Mouse (Mus musculus) neural tube, embryonic 11.5 days (tissue): ENCODE results near the gene Fhod1. TPM values are rescaled to one million over a fixed set of nuclear protein-coding genes. Genes with fewer than 3 reads are reported as not detected.

Experiments
- ATAC-seq: fragments of 200-750 bp; cut with Nextera tagmentation; 2 replicates; pipeline ENCODE4 v1.8.0; 2017; ENCODE audit warnings: moderate number of reproducible peaks, mild to moderate bottlenecking, moderate TSS enrichment, moderate library complexity; ENCODE audit not compliant: insufficient read depth, low FRiP score, low TSS enrichment
- DNase-seq: peaks from one replicate; pipeline ENCODE4 v3.0.0-alpha.2; 2015; ENCODE audit warnings: low spot score
- H3K27ac ChIP-seq: fragments of 300-500 bp; sonication (generic); 2 replicates; pipeline ENCODE4 v1.5.1; 2014; ENCODE audit warnings: low read depth, mild to moderate bottlenecking, low read length
- H3K27me3 ChIP-seq: fragments of 300-500 bp; sonication (generic); 2 replicates; pipeline ENCODE4 v1.6.1; 2014; ENCODE audit warnings: mild to moderate bottlenecking, low read length, mixed read lengths; ENCODE audit not compliant: control insufficient read depth, insufficient read depth
- H3K36me3 ChIP-seq: fragments of 300-500 bp; sonication (generic); 2 replicates; pipeline ENCODE4 v1.6.1; 2014; ENCODE audit warnings: mild to moderate bottlenecking, low read length, moderate library complexity, mixed read lengths; ENCODE audit not compliant: control insufficient read depth, insufficient read depth
- H3K4me1 ChIP-seq: fragments of 300-500 bp; sonication (generic); 2 replicates; pipeline ENCODE4 v1.6.1; 2014; ENCODE audit warnings: low read length, mixed read lengths; ENCODE audit not compliant: control insufficient read depth, insufficient read depth
- H3K4me2 ChIP-seq: fragments of 300-500 bp; sonication (generic); 2 replicates; pipeline ENCODE4 v1.6.1; 2014; ENCODE audit warnings: low read depth, mild to moderate bottlenecking, moderate library complexity
- H3K4me3 ChIP-seq: fragments of 300-500 bp; sonication (generic); 2 replicates; pipeline ENCODE4 v1.5.1; 2014; ENCODE audit warnings: low read depth, low read length
- H3K9ac ChIP-seq: fragments of 300-500 bp; sonication (generic); 2 replicates; pipeline ENCODE4 v1.6.1; 2014; ENCODE audit warnings: mild to moderate bottlenecking, low read length
- H3K9me3 ChIP-seq: fragments of 300-500 bp; sonication (generic); 2 replicates; pipeline ENCODE4 v1.6.1; 2016; ENCODE audit warnings: low read length; ENCODE audit not compliant: control insufficient read depth
- WGBS: fragments of 180-500 bp; shearing (Covaris S2); extraction: QIAGEN DNeasy Blood & Tissue Kit; methylation state at CpG from one replicate; pipeline ENCODE4 v1.1.7; 2014; 5-methylcytosine and 5-hydroxymethylcytosine counted together
- polyA plus RNA-seq: library from polyadenylated mRNA; unstranded; fragments of >200 nt; fragmentation: Nextera tagmentation; extraction: Ambion mirVana; gene quantifications from 2 replicates; pipeline ENCODE4 v1.2.1, GENCODE M21; 2014

Fhod1 gene
- polyA plus RNA-seq, 1 experiment from 2014 or later = 1.8 TPM

DNA sequence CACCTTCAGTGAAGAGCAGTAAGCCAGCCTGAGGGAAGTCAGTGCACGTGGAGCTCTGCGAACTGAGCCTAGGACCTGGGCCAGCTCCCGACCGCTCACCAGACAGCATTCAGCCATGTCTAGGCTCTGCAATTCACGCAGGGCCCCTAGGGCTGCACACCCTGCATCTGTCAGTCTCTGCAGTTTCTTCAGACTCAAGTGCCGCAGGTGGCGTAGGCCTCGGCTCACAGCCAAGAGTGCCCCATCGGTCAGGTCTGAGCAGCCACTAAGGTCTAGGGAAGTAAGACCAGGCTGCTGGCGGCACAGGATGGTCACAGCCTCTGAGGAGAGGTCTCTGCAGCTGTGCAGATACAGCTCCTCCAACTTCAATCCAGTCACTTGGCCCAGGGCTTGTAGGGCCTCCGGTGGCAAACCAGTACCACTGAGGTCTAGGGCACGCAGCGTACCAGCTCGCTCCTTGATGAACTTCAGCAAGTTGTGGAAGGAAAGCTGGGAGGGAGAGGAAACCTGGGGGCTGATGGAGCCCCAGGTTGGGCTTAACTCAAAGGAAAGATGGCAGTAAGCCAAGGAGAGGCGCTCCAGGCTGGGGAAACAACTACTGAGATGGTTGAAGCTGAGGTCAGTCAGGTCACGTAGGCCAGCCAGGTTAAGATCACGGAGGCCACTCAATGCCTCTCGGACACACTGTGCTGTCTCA, 32.5 kb downstream of the Fhod1 start:
- H3K4me1 ChIP-seq = no peaks in the 10 kb centered on the region
- H3K27ac ChIP-seq = no peak overlapping the region
- H3K27me3 ChIP-seq = no peaks in the 10 kb centered on the region
- no peak for ATAC-seq
- no peak overlapping the region for H3K4me2 ChIP-seq
- no peak for DNase-seq
- H3K36me3 ChIP-seq = peaks cover 13% of the 10 kb centered on the region
- WGBS = 92% methylated on average over 18 of the region's 18 CpGs
- no peak overlapping the region for H3K9ac ChIP-seq
- no peaks in the 10 kb centered on the region for H3K9me3 ChIP-seq
- H3K4me3 ChIP-seq = no peak overlapping the region

DNA sequence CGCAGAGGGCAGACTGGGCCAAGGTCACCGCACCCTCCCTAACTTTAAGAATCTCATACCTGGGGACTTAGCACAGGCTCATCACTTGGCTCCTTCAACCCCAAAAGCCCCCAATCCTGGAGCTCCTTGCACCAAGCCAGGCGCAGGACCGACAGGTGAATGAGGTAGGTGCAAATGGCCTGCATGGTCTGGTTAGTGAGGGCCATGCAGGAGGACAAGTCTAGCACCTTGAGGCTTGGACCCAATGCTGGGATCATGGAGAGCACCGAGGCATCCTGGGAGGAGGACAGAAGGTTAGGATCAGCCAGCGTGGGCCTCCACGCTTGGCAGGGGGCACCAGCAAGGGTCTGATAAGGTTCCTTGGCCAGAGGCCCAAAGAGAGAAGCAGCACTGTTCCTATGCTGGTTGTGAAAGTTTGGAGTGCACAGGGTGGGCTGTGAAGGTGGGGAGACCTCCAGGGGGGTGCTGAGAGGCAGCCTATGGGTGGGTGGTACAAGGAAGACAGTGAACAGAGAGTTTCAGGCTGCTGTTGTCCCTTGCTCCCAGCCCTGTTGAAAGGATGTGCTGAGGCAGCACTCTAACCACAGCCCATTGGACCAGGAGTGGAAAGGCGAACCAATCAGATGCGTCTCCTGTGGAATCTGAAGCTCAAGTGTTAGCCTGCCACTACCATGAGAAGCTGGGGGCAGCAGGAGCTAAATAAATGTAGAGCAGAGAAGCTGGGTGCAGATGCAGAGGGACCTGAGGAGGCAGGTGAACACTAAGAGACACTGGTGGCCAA, 33.9 kb downstream of the Fhod1 start:
- no peak overlapping the region for H3K4me3 ChIP-seq
- 79% methylated on average over 9 of the region's 9 CpGs for WGBS
- H3K36me3 ChIP-seq = peaks cover 17% of the 10 kb centered on the region
- no peak overlapping the region for H3K4me2 ChIP-seq
- H3K27ac ChIP-seq = no peak overlapping the region
- peak; percentile 9 for DNase-seq
- 0 out of 2 replicates have a peak, but pooled peaks have one; percentile 11 for ATAC-seq
- no peak overlapping the region for H3K9ac ChIP-seq
- H3K27me3 ChIP-seq = no peaks in the 10 kb centered on the region
- H3K9me3 ChIP-seq = no peaks in the 10 kb centered on the region
- no peaks in the 10 kb centered on the region for H3K4me1 ChIP-seq

DNA sequence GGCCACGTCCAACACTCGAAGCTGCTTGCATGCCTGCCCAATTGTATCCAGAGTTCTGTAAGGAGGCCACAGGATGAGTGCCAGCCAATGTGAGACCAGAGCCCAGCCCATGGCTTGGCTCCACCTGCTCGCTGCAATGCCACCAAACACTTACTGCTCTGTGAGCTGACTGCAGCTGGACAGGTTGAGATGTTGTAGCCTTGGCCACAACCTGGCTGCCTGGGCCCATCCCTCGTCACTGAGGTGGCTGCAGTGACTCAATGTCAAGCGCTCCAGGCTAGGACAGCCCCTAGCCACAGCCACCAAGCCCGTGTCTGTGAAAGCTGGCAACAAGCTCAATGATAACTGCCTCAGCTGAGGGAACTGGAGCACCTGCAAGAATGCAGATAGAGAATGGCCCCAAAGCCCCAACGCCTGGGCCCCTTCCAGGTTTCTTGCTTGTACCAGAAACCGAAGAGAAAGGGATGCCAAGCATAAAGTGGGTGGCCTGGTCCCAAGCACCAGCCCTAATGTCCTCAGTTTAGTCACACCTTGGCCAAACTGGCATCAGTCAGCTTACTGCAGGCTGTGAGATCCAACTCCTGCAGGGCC, 34.8 kb downstream of the Fhod1 start:
- WGBS = 91% methylated on average over 8 of the region's 8 CpGs

DNA sequence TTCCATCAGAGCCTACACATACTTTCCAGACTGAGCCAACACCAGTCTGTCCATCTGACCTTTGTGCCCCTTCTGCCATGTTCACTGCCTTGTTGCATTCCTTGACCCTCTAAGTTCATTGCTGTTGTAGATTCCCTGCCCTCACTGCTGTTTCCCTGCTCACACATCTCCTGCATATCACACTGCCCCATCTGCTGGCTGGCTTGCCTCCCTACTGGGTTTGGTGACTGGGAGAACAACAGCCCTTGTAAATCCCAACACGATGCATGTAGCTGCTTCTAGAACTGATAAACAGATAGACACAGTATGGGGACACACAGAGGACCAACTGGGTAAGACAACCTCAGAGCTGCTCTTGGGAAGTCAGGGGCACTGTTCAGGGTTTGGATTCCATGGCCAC, 36.0 kb downstream of the Fhod1 start:
- ATAC-seq (no peak), DNase-seq (no peak)
- WGBS = 89% methylated on average over 1 of the region's 1 CpGs
- H3K27ac ChIP-seq = no peak overlapping the region
- peaks cover 20% of the 10 kb centered on the region for H3K36me3 ChIP-seq
- no peaks in the 10 kb centered on the region for H3K27me3 ChIP-seq
- no peak overlapping the region for H3K4me2 ChIP-seq
- no peak overlapping the region for H3K9ac ChIP-seq
- H3K9me3 ChIP-seq = no peaks in the 10 kb centered on the region
- no peak overlapping the region for H3K4me3 ChIP-seq
- no peaks in the 10 kb centered on the region for H3K4me1 ChIP-seq

More for the DNA sequence above, 34.8 kb downstream of the Fhod1 start:
- Histone ChIP-seq H3K9me3 (no peaks in the 10 kb centered on the region), H3K27me3 (no peaks in the 10 kb centered on the region), H3K4me2 (no peak overlapping the region), H3K9ac (no peak overlapping the region), H3K4me3 (no peak overlapping the region), H3K27ac (no peak overlapping the region), H3K4me1 (no peaks in the 10 kb centered on the region), H3K36me3 (peaks cover 19% of the 10 kb centered on the region)
- ATAC-seq = no peak
- DNase-seq = peak; percentile 8

GRCm38 (mm10) chr8:105310118-105310517, 37.6 kb downstream of the Fhod1 start:
- Histone ChIP-seq H3K27ac (no peak overlapping the region), H3K9me3 (no peaks in the 10 kb centered on the region), H3K4me2 (no peak overlapping the region), H3K9ac (no peak overlapping the region), H3K27me3 (no peaks in the 10 kb centered on the region), H3K36me3 (peaks cover 15% of the 10 kb centered on the region), H3K4me1 (peaks cover 8% of the 10 kb centered on the region; the same call in 1 of the 2 replicates), H3K4me3 (no peak overlapping the region)
- DNase-seq = no peak
- WGBS = 85% methylated on average over 8 of the region's 8 CpGs
- no peak for ATAC-seq

- Histone ChIP-seq H3K27me3 (no peaks in the 10 kb centered on the region), H3K4me1 (peaks cover 8% of the 10 kb centered on the region; the same call in 1 of the 2 replicates), H3K4me2 (no peak overlapping the region), H3K9ac (no peak overlapping the region), H3K27ac (no peak overlapping the region), H3K9me3 (no peaks in the 10 kb centered on the region), H3K4me3 (no peak overlapping the region), H3K36me3 (peaks cover 9% of the 10 kb centered on the region)
- DNase-seq = peak; percentile 7
- ATAC-seq = no peak
- 83% methylated on average over 15 of the region's 15 CpGs for WGBS
Observed at GRCm38 (mm10) chr8:105309142-105309847, 38.5 kb downstream of the Fhod1 start.

GRCm38 (mm10) chr8:105308428-105308827, 39.3 kb downstream of the Fhod1 start:
- no peak overlapping the region for H3K4me2 ChIP-seq
- ATAC-seq (no peak), DNase-seq (peak; percentile 8)
- H3K4me3 ChIP-seq = no peak overlapping the region
- WGBS = 90% methylated on average over 10 of the region's 10 CpGs
- peaks cover 9% of the 10 kb centered on the region for H3K36me3 ChIP-seq
- H3K9me3 ChIP-seq = no peaks in the 10 kb centered on the region
- H3K9ac ChIP-seq = no peak overlapping the region
- H3K27me3 ChIP-seq = no peaks in the 10 kb centered on the region
- H3K4me1 ChIP-seq = peaks cover 8% of the 10 kb centered on the region; the same call in 1 of the 2 replicates
- no peak overlapping the region for H3K27ac ChIP-seq

DNA sequence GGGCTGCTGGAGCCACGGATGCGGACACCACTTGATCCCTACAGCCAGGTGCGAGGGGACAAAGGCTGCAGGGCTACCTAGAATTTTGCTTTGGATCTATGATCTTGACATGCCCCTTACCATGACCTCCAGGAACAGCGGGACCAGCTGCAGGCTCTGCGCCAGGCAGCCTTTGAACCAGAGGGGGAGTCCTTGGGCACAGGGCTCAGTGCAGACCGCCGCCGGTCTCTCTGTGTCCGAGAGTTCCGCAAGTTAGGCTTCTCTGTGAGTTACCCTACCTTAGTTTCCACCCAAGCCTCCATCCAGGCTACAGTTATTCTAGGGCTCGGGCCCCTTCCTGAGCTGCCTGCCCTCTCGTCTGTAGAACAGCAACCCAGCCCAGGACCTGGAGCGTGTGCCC, 40.1 kb downstream of the Fhod1 start:
- no peak for ATAC-seq
- no peak for DNase-seq
- Histone ChIP-seq H3K4me3 (no peak overlapping the region), H3K9ac (no peak overlapping the region), H3K9me3 (no peaks in the 10 kb centered on the region), H3K4me2 (no peak overlapping the region), H3K36me3 (peaks cover 11% of the 10 kb centered on the region), H3K4me1 (peaks cover 8% of the 10 kb centered on the region; the same call in 1 of the 2 replicates), H3K27ac (no peak overlapping the region), H3K27me3 (no peaks in the 10 kb centered on the region)
- WGBS = 98% methylated on average over 13 of the region's 13 CpGs
